Mouse (Mus musculus): ENCODE results near the gene Dnajc22. TPM values are rescaled to one million over a fixed set of nuclear protein-coding genes. Genes with fewer than 3 reads are reported as not detected.

Dnajc22 gene
- polyA plus RNA-seq, 1 experiment from 2014 or later, result 0.43 TPM

- no peak overlapping the region for H3K4me3 ChIP-seq (ENCODE audit: low read length)
- WGBS, result 55% methylated on average over 5 of the region's 5 CpGs
- ATAC-seq (replicated peaks; ENCODE audit: extremely low read depth, insufficient read depth, low FRiP score), result no peak
- H3K4me1 ChIP-seq (ENCODE audit: control insufficient read depth, insufficient read depth, low read length), result peaks cover 4% of the 10 kb centered on the region; the same call in 1 of the 2 replicates
- H3K9me3 ChIP-seq (replicated peaks; ENCODE audit: control insufficient read depth, low read length), result peaks cover 5% of the 10 kb centered on the region
- H3K9ac ChIP-seq (ENCODE audit: low read length), result no peak overlapping the region
- no peak overlapping the region for H3K27ac ChIP-seq (ENCODE audit: low read length)
- no peaks in the 10 kb centered on the region for H3K27me3 ChIP-seq (ENCODE audit: control insufficient read depth, insufficient read depth, low read length)
- H3K36me3 ChIP-seq (ENCODE audit: control insufficient read depth, insufficient read depth), result peaks cover 6% of the 10 kb centered on the region
- no peak overlapping the region for H3K4me2 ChIP-seq (ENCODE audit: low read depth, low read length)
Observed at GRCm38 (mm10) chr15:99138389-99138788, 45.4 kb downstream of the Dnajc22 start.

- no peak for ATAC-seq (replicated peaks; ENCODE audit: extremely low read depth, insufficient read depth, low FRiP score)
- Histone ChIP-seq H3K4me3 (ENCODE audit: low read length) (no peak overlapping the region), H3K4me2 (ENCODE audit: low read depth, low read length) (no peak overlapping the region), H3K9ac (ENCODE audit: low read length) (no peak overlapping the region), H3K9me3 (replicated peaks; ENCODE audit: control insufficient read depth, low read length) (peaks cover 5% of the 10 kb centered on the region), H3K36me3 (ENCODE audit: control insufficient read depth, insufficient read depth) (peaks cover 6% of the 10 kb centered on the region), H3K4me1 (ENCODE audit: control insufficient read depth, insufficient read depth, low read length) (peaks cover 4% of the 10 kb centered on the region; the same call in 1 of the 2 replicates), H3K27me3 (ENCODE audit: control insufficient read depth, insufficient read depth, low read length) (no peaks in the 10 kb centered on the region), H3K27ac (ENCODE audit: low read length) (no peak overlapping the region)
- WGBS, result 74% methylated on average over 6 of the region's 6 CpGs
Observed at GRCm38 (mm10) chr15:99139669-99140068, 46.7 kb downstream of the Dnajc22 start.

- 88% methylated on average over 7 of the region's 7 CpGs for WGBS
- Histone ChIP-seq H3K27ac (ENCODE audit: low read length) (no peak overlapping the region), H3K9ac (ENCODE audit: low read length) (no peak overlapping the region), H3K27me3 (ENCODE audit: control insufficient read depth, insufficient read depth, low read length) (no peaks in the 10 kb centered on the region), H3K4me3 (ENCODE audit: low read length) (no peak overlapping the region), H3K4me1 (ENCODE audit: control insufficient read depth, insufficient read depth, low read length) (no peaks in the 10 kb centered on the region; the same call in 1 of the 2 replicates), H3K4me2 (ENCODE audit: low read depth, low read length) (no peak overlapping the region), H3K9me3 (replicated peaks; ENCODE audit: control insufficient read depth, low read length) (no peaks in the 10 kb centered on the region), H3K36me3 (ENCODE audit: control insufficient read depth, insufficient read depth) (peaks cover 15% of the 10 kb centered on the region)
- ATAC-seq (replicated peaks; ENCODE audit: extremely low read depth, insufficient read depth, low FRiP score), result no peak
Observed at GRCm38 (mm10) chr15:99150516-99150915, 57.5 kb downstream of the Dnajc22 start.

- Histone ChIP-seq H3K4me2 (ENCODE audit: low read depth, low read length) (no peak overlapping the region), H3K27me3 (ENCODE audit: control insufficient read depth, insufficient read depth, low read length) (no peaks in the 10 kb centered on the region), H3K4me3 (ENCODE audit: low read length) (no peak overlapping the region), H3K27ac (ENCODE audit: low read length) (no peak overlapping the region), H3K4me1 (ENCODE audit: control insufficient read depth, insufficient read depth, low read length) (no peaks in the 10 kb centered on the region; the same call in 1 of the 2 replicates), H3K36me3 (ENCODE audit: control insufficient read depth, insufficient read depth) (peaks cover 11% of the 10 kb centered on the region), H3K9me3 (replicated peaks; ENCODE audit: control insufficient read depth, low read length) (no peaks in the 10 kb centered on the region), H3K9ac (ENCODE audit: low read length) (no peak overlapping the region)
- no peak for ATAC-seq (replicated peaks; ENCODE audit: extremely low read depth, insufficient read depth, low FRiP score)
- 43% methylated on average over 8 of the region's 8 CpGs for WGBS
Observed at GRCm38 (mm10) chr15:99151324-99151723, 58.4 kb downstream of the Dnajc22 start.

- Histone ChIP-seq H3K36me3 (ENCODE audit: control insufficient read depth, insufficient read depth) (peaks cover 9% of the 10 kb centered on the region), H3K9ac (ENCODE audit: low read length) (no peak overlapping the region), H3K4me3 (ENCODE audit: low read length) (no peak overlapping the region), H3K9me3 (replicated peaks; ENCODE audit: control insufficient read depth, low read length) (no peaks in the 10 kb centered on the region), H3K27ac (ENCODE audit: low read length) (no peak overlapping the region), H3K4me1 (ENCODE audit: control insufficient read depth, insufficient read depth, low read length) (no peaks in the 10 kb centered on the region; the same call in 1 of the 2 replicates), H3K4me2 (ENCODE audit: low read depth, low read length) (no peak overlapping the region), H3K27me3 (ENCODE audit: control insufficient read depth, insufficient read depth, low read length) (no peaks in the 10 kb centered on the region)
- ATAC-seq (replicated peaks; ENCODE audit: extremely low read depth, insufficient read depth, low FRiP score), result no peak
- WGBS, result 88% methylated on average over 8 of the region's 8 CpGs
Observed at GRCm38 (mm10) chr15:99153466-99153865, 60.5 kb downstream of the Dnajc22 start.

Small RNA genes lying within 50 kb of the gene (microRNA-seq; reads per million reads assigned to microRNA genes)
- 1.6 reads per million for gene Mir6960

Other genes starting within 250 kb of the Dnajc22 start
- 8.5 and 8.6 TPM in 2 replicates for gene Kmt2d, start 222.0 kb upstream of the Dnajc22 start, polyA plus RNA-seq (2015; fragmentation: Nextera tagmentation; extraction: Ambion mirVana)
- gene Rhebl1, start 198.6 kb upstream of the Dnajc22 start, polyA plus RNA-seq (2015; fragmentation: Nextera tagmentation; extraction: Ambion mirVana), result 5.6 and 7.3 TPM in 2 replicates
- gene Dhh, start 194.6 kb upstream of the Dnajc22 start, polyA plus RNA-seq (2015; fragmentation: Nextera tagmentation; extraction: Ambion mirVana), result 2.0 and 2.5 TPM in 2 replicates
- gene Lmbr1l, start 174.9 kb upstream of the Dnajc22 start, polyA plus RNA-seq (2015; fragmentation: Nextera tagmentation; extraction: Ambion mirVana), result 13.3 and 13.9 TPM in 2 replicates
- 1,504 and 1,594 TPM in 2 replicates for gene Tuba1b, start 158.6 kb upstream of the Dnajc22 start, polyA plus RNA-seq (2015; fragmentation: Nextera tagmentation; extraction: Ambion mirVana)
- not detected in 2 replicates for gene Gm49450, start 139.6 kb upstream of the Dnajc22 start, polyA plus RNA-seq (2015; fragmentation: Nextera tagmentation; extraction: Ambion mirVana)
- 727 and 789 TPM in 2 replicates for gene Tuba1a, start 139.5 kb upstream of the Dnajc22 start, polyA plus RNA-seq (2015; fragmentation: Nextera tagmentation; extraction: Ambion mirVana)
- 130 and 149 TPM in 2 replicates for gene Tuba1c, start 63.3 kb upstream of the Dnajc22 start, polyA plus RNA-seq (2015; fragmentation: Nextera tagmentation; extraction: Ambion mirVana)
- 1.4 and 2.4 TPM in 2 replicates for gene Prph, start 38.0 kb upstream of the Dnajc22 start, polyA plus RNA-seq (2015; fragmentation: Nextera tagmentation; extraction: Ambion mirVana)
- gene Troap, start 18.6 kb upstream of the Dnajc22 start, polyA plus RNA-seq (2015; fragmentation: Nextera tagmentation; extraction: Ambion mirVana), result 27.8 and 29.4 TPM in 2 replicates
- gene C1ql4, start 5.4 kb upstream of the Dnajc22 start, polyA plus RNA-seq (2015; fragmentation: Nextera tagmentation; extraction: Ambion mirVana), result 0.12 and 0.16 TPM in 2 replicates
- 25.3 and 25.5 TPM in 2 replicates for gene Spats2, start 32.7 kb downstream of the Dnajc22 start, polyA plus RNA-seq (2015; fragmentation: Nextera tagmentation; extraction: Ambion mirVana)
- 1.3 TPM in 2 replicates for gene Kcnh3, start 131.7 kb downstream of the Dnajc22 start, polyA plus RNA-seq (2015; fragmentation: Nextera tagmentation; extraction: Ambion mirVana)
- gene Mcrs1, start 158.8 kb downstream of the Dnajc22 start, polyA plus RNA-seq (2015; fragmentation: Nextera tagmentation; extraction: Ambion mirVana), result 155 and 163 TPM in 2 replicates
- gene Prpf40b, start 201.9 kb downstream of the Dnajc22 start, polyA plus RNA-seq (2015; fragmentation: Nextera tagmentation; extraction: Ambion mirVana), result 36.0 and 46.6 TPM in 2 replicates
- 0.13 and 0.16 TPM in 2 replicates for gene Fam186b, start 202.7 kb downstream of the Dnajc22 start, polyA plus RNA-seq (2015; fragmentation: Nextera tagmentation; extraction: Ambion mirVana)

All from heart, embryonic 16.5 days (tissue).